Mouse (Mus musculus): ENCODE data around the gene Flt1.

Flt1 gene

GRCm38 (mm10) chr5:147551879-147552627 is 173.8 kb downstream of the Flt1 start:
- DNase-seq (ENCODE audit: low read depth, low spot score): peak; percentile 13

- DNase-seq (ENCODE audit: low read depth, low spot score): no peak
These were observed 176.6 kb downstream of the Flt1 start for GRCm38 (mm10) chr5:147549016-147549755.

- DNase-seq (ENCODE audit: low read depth, low spot score): peak; percentile 75
These were observed 180.0 kb downstream of the Flt1 start for GRCm38 (mm10) chr5:147545731-147546241.

DNA sequence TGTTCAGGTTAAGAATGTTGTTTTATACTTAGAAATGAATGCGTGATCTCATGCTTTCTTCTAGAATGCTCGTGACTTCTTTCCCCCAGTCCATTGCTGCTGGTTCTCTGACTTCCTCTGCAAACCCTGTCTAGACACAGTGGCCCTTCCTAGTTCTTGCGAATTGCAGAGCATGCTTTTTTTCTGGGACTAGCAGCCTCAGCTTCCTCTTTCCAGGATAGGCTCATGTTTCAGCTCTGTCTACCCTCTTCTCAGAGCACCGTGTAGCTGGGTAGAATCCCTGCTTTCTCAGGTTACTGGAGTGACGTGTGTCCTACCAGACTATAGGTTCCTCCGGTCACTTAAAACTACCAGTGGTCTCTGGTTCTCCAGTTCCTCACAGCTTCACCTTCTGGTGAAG is 183.5 kb downstream of the Flt1 start:
- DNase-seq (ENCODE audit: low read depth, low spot score): no peak

DNA sequence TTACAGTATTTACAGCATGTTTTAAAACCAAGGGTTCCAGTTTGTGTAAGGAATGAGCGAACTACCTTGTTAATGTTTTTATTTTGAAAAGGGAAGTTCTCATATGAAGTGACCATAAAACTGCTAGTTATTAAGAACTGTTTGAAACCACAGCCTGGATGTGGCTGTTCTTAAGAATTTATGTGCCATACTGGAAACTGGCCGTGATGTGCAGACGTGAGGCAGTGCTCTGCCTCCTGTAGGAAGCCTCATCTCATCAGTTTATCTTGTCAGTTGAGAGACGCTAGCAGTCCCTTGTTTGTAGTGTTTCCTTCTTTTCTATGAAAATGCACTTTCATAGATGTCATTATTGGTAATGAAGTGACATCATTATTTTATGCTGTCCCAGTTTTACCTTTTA is 186.0 kb downstream of the Flt1 start:
- DNase-seq (ENCODE audit: low read depth, low spot score): no peak

- DNase-seq (ENCODE audit: low read depth, low spot score): no peak
These were observed 186.4 kb downstream of the Flt1 start for GRCm38 (mm10) chr5:147539409-147539808.

GRCm38 (mm10) chr5:147532031-147532430 is 193.8 kb downstream of the Flt1 start:
- DNase-seq (ENCODE audit: low read depth, low spot score): no peak

- no peak for DNase-seq (ENCODE audit: low read depth, low spot score)
These were observed 198.0 kb downstream of the Flt1 start for GRCm38 (mm10) chr5:147527788-147528187.

- no peak for DNase-seq (ENCODE audit: low read depth, low spot score)
These were observed 198.8 kb downstream of the Flt1 start for GRCm38 (mm10) chr5:147527006-147527405.

All from ZHBTc4 (cell line).